Mouse (Mus musculus): Measurements from ENCODE around the gene Olfr45.

GRCm38 (mm10) chr7:140733162-140733561, 51.4 kb downstream of the Olfr45 start:
- TF ChIP-seq ZC3H11A (IDR thresholded peaks at IDR 0.05; ENCODE audit: low read depth, low read length) (no peak), MAFK (IDR thresholded peaks at IDR 0.05; ENCODE audit: insufficient replicate concordance, low read length) (no peak), ELF1 (IDR thresholded peaks at IDR 0.05; ENCODE audit: low read depth, low read length) (no peak), CTCF (conservative IDR thresholded peaks at IDR 0.05 in 1 of 2, IDR thresholded peaks at IDR 0.05 in 1 of 2; ENCODE audit: low read depth in 2 of 2, low read length in 2 of 2) (peak in 1 of 2 experiments; percentile 37; a peak in 2 of 4 replicates), HCFC1 (IDR thresholded peaks at IDR 0.05; ENCODE audit: low read depth, low read length) (no peak), JUN (IDR thresholded peaks at IDR 0.05; ENCODE audit: insufficient read depth, low read depth, low read length) (no peak)

All from CH12.LX (cell line).